Mouse (Mus musculus): ENCODE measurements around the gene Ucn. TPM values are rescaled to one million over a fixed set of nuclear protein-coding genes. Genes with fewer than 3 reads are reported as not detected.

Gene Ucn
- 1.1 TPM in 2 replicates for polyA plus RNA-seq (2015; fragmentation: Nextera tagmentation; extraction: Ambion mirVana)

DNA sequence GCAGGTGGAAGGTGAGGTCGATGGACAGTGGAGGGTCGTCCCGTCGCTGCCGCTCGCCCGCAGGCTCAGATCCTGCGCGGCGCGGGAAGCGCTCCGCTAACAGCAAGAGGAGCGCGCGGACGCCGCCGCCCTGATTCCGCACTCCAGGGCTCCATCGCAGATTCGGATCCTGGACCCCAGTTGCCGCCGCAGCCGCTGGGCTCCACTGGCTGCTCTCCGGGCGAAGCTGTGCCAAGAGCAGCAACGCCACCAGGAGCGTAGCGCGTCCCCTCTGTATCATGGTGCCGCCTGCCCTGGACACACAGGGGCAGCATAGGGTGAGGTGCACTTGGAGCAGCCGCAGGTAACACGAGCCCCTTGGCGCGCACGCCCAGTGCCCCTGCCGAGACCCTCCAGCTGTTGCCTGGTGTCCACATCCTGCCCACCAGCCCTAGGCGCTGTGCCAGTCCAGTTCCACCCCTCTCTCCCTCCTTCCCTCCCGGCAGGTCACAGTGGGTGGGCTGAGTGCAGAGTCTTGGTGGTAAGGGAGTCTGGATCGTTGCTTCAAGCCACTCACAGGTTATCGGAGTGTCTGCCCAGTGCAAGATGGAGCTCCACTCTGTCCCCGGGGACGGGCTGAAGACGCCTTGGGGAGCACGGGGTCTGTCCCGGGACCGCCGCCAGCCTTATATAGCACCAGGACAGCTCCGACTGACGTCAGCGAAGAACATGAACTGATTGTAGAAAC, at the start of gene Ucn:
Gene Ucn (minus strand): TSS at position 589 of the 727 bp plus-strand sequence.

GRCm38 (mm10) chr5:31179766-31180630, 41.4 kb upstream of the Ucn start, which contains the start of the genes Gm29609 and Gtf3c2:
TSS of gene Gm29609 (minus strand) at chr5:31179911.
TSS of gene Gtf3c2 (minus strand) at chr5:31180144.

GRCm38 (mm10) chr5:31154152-31154553, 15.5 kb upstream of the Ucn start, which contains the start of gene Mpv17:
TSS of gene Mpv17 (minus strand) at chr5:31154251.

DNA sequence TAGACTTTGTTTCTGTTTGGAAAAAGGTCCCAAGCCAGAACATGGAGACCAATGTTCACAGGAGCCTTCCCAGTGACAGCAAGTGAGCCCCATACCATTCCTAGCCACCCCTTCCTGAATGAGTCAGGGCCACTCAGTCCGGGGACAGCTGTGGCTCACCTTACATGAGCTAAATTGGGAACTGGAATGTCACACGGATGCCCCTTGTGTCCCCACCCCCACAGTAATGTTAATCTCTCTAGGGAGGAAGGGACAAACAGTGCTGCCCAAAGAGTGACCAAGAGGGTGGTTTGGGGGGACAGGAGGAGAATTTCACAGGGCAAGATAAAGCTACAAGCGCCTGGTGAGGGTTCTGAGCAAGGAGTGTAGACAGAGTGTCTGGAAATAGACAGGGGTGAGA, 22.3 kb downstream of the Ucn start, which contains the start of gene Trim54:
Gene Trim54 (plus strand): TSS at position 359 of the 400 bp plus-strand sequence.

DNA sequence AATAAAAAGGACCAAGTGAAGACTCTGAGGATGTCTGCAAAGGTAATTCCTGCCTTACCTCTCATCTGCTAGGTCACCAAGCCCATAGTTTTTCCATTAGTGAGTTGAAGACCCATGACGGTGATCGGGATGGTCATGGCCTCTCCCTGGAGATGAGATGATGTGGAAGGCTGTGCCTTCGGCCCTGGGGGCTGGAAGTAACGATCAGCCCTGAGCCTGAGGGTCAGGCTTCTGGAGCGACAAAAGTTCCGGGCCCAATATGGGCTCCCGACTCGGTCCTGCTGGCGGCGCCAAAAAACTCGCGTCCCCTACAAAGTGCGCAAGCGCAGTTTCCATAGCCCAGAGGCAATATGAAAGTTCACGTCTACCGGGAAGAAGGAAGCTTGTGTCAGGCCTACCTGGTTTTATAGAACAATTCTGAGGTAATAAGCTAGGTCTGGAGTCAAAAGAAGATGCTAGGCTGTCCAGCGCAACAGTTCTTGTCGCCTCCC, 30.6 kb downstream of the Ucn start, which contains the start of gene Slc30a3:
Gene Slc30a3 (minus strand): TSS at position 238 of the 491 bp plus-strand sequence.

GRCm38 (mm10) chr5:31105814-31106335, 32.8 kb downstream of the Ucn start, which contains the start of gene Dnajc5g:
TSS of gene Dnajc5g (plus strand) at chr5:31106285.

Other genes with a start within 250 kb of the Ucn start
- 291 and 336 TPM in 2 replicates for gene Ost4, start 231.0 kb downstream of the Ucn start, polyA plus RNA-seq (2015; fragmentation: Nextera tagmentation; extraction: Ambion mirVana)
- gene Emilin1, start 225.4 kb downstream of the Ucn start, polyA plus RNA-seq (2015; fragmentation: Nextera tagmentation; extraction: Ambion mirVana): 59.3 and 67.0 TPM in 2 replicates
- 32.8 and 34.8 TPM in 2 replicates for gene Khk, start 217.4 kb downstream of the Ucn start, polyA plus RNA-seq (2015; fragmentation: Nextera tagmentation; extraction: Ambion mirVana)
- 18.3 and 20.6 TPM in 2 replicates for gene Cgref1, start 193.2 kb downstream of the Ucn start, polyA plus RNA-seq (2015; fragmentation: Nextera tagmentation; extraction: Ambion mirVana)
- 84.0 and 85.7 TPM in 2 replicates for gene Preb, start 178.5 kb downstream of the Ucn start, polyA plus RNA-seq (2015; fragmentation: Nextera tagmentation; extraction: Ambion mirVana)
- gene Tcf23, start 170.2 kb downstream of the Ucn start, polyA plus RNA-seq (2015; fragmentation: Nextera tagmentation; extraction: Ambion mirVana): 0.07 TPM in 1 of 2 replicates, not detected in the other
- gene Atraid, start 90.5 kb downstream of the Ucn start, polyA plus RNA-seq (2015; fragmentation: Nextera tagmentation; extraction: Ambion mirVana): 262 and 282 TPM in 2 replicates
- 10.1 and 11.2 TPM in 2 replicates for gene Slc5a6, start 89.9 kb downstream of the Ucn start, polyA plus RNA-seq (2015; fragmentation: Nextera tagmentation; extraction: Ambion mirVana)
- gene Cad, start 84.0 kb downstream of the Ucn start, polyA plus RNA-seq (2015; fragmentation: Nextera tagmentation; extraction: Ambion mirVana): 6.1 and 6.4 TPM in 2 replicates
- not detected in 2 replicates for gene Dnajc5g, start 32.5 kb downstream of the Ucn start, polyA plus RNA-seq (2015; fragmentation: Nextera tagmentation; extraction: Ambion mirVana)
- 0.08 TPM in 1 of 2 replicates, not detected in the other for gene Slc30a3, start 30.6 kb downstream of the Ucn start, polyA plus RNA-seq (2015; fragmentation: Nextera tagmentation; extraction: Ambion mirVana)
- gene Trim54, start 22.1 kb downstream of the Ucn start, polyA plus RNA-seq (2015; fragmentation: Nextera tagmentation; extraction: Ambion mirVana): 210 and 232 TPM in 2 replicates
- gene Mpv17, start 15.4 kb upstream of the Ucn start, polyA plus RNA-seq (2015; fragmentation: Nextera tagmentation; extraction: Ambion mirVana): 62.8 and 67.1 TPM in 2 replicates
- 0.51 and 0.68 TPM in 2 replicates for gene Gm29609, start 41.1 kb upstream of the Ucn start, polyA plus RNA-seq (2015; fragmentation: Nextera tagmentation; extraction: Ambion mirVana)
- 20.8 and 21.8 TPM in 2 replicates for gene Gtf3c2, start 41.3 kb upstream of the Ucn start, polyA plus RNA-seq (2015; fragmentation: Nextera tagmentation; extraction: Ambion mirVana)
- gene Snx17, start 54.4 kb upstream of the Ucn start, polyA plus RNA-seq (2015; fragmentation: Nextera tagmentation; extraction: Ambion mirVana): 96.4 and 109 TPM in 2 replicates
- gene Eif2b4, start 54.6 kb upstream of the Ucn start, polyA plus RNA-seq (2015; fragmentation: Nextera tagmentation; extraction: Ambion mirVana): 61.4 and 74.4 TPM in 2 replicates
- gene Zfp513, start 63.5 kb upstream of the Ucn start, polyA plus RNA-seq (2015; fragmentation: Nextera tagmentation; extraction: Ambion mirVana): 3.6 and 6.5 TPM in 2 replicates
- 37.5 and 45.6 TPM in 2 replicates for gene Ppm1g, start 81.9 kb upstream of the Ucn start, polyA plus RNA-seq (2015; fragmentation: Nextera tagmentation; extraction: Ambion mirVana)
- 95.9 and 102 TPM in 2 replicates for gene Nrbp1, start 102.0 kb upstream of the Ucn start, polyA plus RNA-seq (2015; fragmentation: Nextera tagmentation; extraction: Ambion mirVana)
- gene Gm9970, start 102.4 kb upstream of the Ucn start, polyA plus RNA-seq (2015; fragmentation: Nextera tagmentation; extraction: Ambion mirVana): 0.87 TPM in 2 replicates
- gene Krtcap3, start 112.9 kb upstream of the Ucn start, polyA plus RNA-seq (2015; fragmentation: Nextera tagmentation; extraction: Ambion mirVana): 0.74 and 1.2 TPM in 2 replicates
- gene Ift172, start 152.3 kb upstream of the Ucn start, polyA plus RNA-seq (2015; fragmentation: Nextera tagmentation; extraction: Ambion mirVana): 10.1 and 11.2 TPM in 2 replicates
- 14.3 and 18.7 TPM in 2 replicates for gene Fndc4, start 157.3 kb upstream of the Ucn start, polyA plus RNA-seq (2015; fragmentation: Nextera tagmentation; extraction: Ambion mirVana)
- 0.19 and 0.22 TPM in 2 replicates for gene Gckr, start 158.6 kb upstream of the Ucn start, polyA plus RNA-seq (2015; fragmentation: Nextera tagmentation; extraction: Ambion mirVana)